Mouse (Mus musculus) liver, adult 2 months (tissue): ENCODE data around the gene Kcnj4.

Experiments
- CTCF ChIP-seq: fragments of 200-500 bp; IDR thresholded peaks from 2 replicates; pipeline ENCODE4 v1.5.1; 2011; ENCODE audit warnings: low read depth, low read length, control low read depth
- POLR2A ChIP-seq: fragments of 200-500 bp; IDR thresholded peaks from 2 replicates; pipeline ENCODE4 v1.6.1; 2011; ENCODE audit warnings: low read length, control low read depth; ENCODE audit not compliant: insufficient read depth; ENCODE audit errors: extremely low read depth

GRCm38 (mm10) chr15:79477227-79477626 lies 27.8 kb downstream of the Kcnj4 start:
- TF ChIP-seq CTCF (no peak), POLR2A (no peak)
